Mouse (Mus musculus): ENCODE results near the gene Slc25a3. TPM values are rescaled to one million over a fixed set of nuclear protein-coding genes. Genes with fewer than 3 reads are reported as not detected.

Slc25a3 gene
- polyA plus RNA-seq, 1 experiment from 2014 or later, result 504 TPM

DNA sequence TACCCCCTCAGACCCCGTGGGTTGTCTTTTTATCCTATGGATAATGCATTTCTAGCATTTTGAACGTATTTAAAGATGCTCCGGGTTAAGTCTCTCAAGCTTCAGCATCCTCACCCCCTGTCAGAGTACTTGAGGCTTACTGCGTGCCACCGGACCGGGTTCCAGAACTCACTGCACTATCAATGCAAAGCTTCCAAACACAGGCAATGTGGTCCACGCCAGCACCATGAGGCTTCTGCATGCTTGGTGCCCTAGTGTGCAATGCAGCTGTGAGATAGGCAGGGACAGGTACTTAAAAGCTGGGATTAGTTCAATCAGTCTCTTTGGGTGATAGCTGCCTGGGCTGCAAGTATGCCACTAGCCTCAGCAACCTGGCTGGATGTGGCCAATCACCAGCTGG, 21.6 kb upstream of the Slc25a3 start:
- no peak overlapping the region for H3K27ac ChIP-seq (ENCODE audit: low read depth, low read length)
- DNase-seq (ENCODE audit: low spot score) (no peak), ATAC-seq (replicated peaks; ENCODE audit: low FRiP score) (no peak; the same call in 1 of the 2 replicates)
- H3K36me3 ChIP-seq (ENCODE audit: control insufficient read depth, insufficient read depth, low read length), result peaks cover 33% of the 10 kb centered on the region
- no peak overlapping the region for H3K4me3 ChIP-seq (ENCODE audit: low read depth, low read length)
- no peak overlapping the region for H3K9ac ChIP-seq (ENCODE audit: low read depth, low read length)
- no peaks in the 10 kb centered on the region for H3K9me3 ChIP-seq (ENCODE audit: control insufficient read depth, low read length)
- no peaks in the 10 kb centered on the region for H3K27me3 ChIP-seq (replicated peaks; ENCODE audit: control insufficient read depth, insufficient read depth, low read length)
- no peaks in the 10 kb centered on the region for H3K4me1 ChIP-seq (replicated peaks; ENCODE audit: control insufficient read depth, insufficient read depth, low read length)
- 96% methylated on average over 7 of the region's 7 CpGs for WGBS
- H3K4me2 ChIP-seq, result no peak overlapping the region

GRCm38 (mm10) chr10:91143313-91144230, 19.7 kb upstream of the Slc25a3 start:
- Histone ChIP-seq H3K9ac (ENCODE audit: low read depth, low read length) (no peak overlapping the region), H3K36me3 (ENCODE audit: control insufficient read depth, insufficient read depth, low read length) (peaks cover 18% of the 10 kb centered on the region), H3K4me2 (no peak overlapping the region), H3K4me1 (replicated peaks; ENCODE audit: control insufficient read depth, insufficient read depth, low read length) (no peaks in the 10 kb centered on the region; the same call in 1 of the 2 replicates), H3K9me3 (ENCODE audit: control insufficient read depth, low read length) (no peaks in the 10 kb centered on the region), H3K27me3 (replicated peaks; ENCODE audit: control insufficient read depth, insufficient read depth, low read length) (no peaks in the 10 kb centered on the region), H3K27ac (ENCODE audit: low read depth, low read length) (no peak overlapping the region), H3K4me3 (ENCODE audit: low read depth, low read length) (no peak overlapping the region)
- no peak for DNase-seq (ENCODE audit: low spot score)
- WGBS, result 58% methylated on average over 18 of the region's 18 CpGs
- peak; percentile 27; the same call in 1 of the 2 replicates for ATAC-seq (replicated peaks; ENCODE audit: low FRiP score)

- DNase-seq (ENCODE audit: low spot score) (no peak), ATAC-seq (replicated peaks; ENCODE audit: low FRiP score) (no peak)
- Histone ChIP-seq H3K4me1 (replicated peaks; ENCODE audit: control insufficient read depth, insufficient read depth, low read length) (no peaks in the 10 kb centered on the region; the same call in 1 of the 2 replicates), H3K36me3 (ENCODE audit: control insufficient read depth, insufficient read depth, low read length) (peaks cover 17% of the 10 kb centered on the region), H3K4me3 (ENCODE audit: low read depth, low read length) (no peak overlapping the region), H3K27ac (ENCODE audit: low read depth, low read length) (no peak overlapping the region), H3K27me3 (replicated peaks; ENCODE audit: control insufficient read depth, insufficient read depth, low read length) (no peaks in the 10 kb centered on the region), H3K9ac (ENCODE audit: low read depth, low read length) (no peak overlapping the region), H3K4me2 (no peak overlapping the region), H3K9me3 (ENCODE audit: control insufficient read depth, low read length) (no peaks in the 10 kb centered on the region)
- WGBS, result 66% methylated on average over 10 of the region's 10 CpGs
These were observed 18.9 kb upstream of the Slc25a3 start for GRCm38 (mm10) chr10:91142654-91143191.

DNA sequence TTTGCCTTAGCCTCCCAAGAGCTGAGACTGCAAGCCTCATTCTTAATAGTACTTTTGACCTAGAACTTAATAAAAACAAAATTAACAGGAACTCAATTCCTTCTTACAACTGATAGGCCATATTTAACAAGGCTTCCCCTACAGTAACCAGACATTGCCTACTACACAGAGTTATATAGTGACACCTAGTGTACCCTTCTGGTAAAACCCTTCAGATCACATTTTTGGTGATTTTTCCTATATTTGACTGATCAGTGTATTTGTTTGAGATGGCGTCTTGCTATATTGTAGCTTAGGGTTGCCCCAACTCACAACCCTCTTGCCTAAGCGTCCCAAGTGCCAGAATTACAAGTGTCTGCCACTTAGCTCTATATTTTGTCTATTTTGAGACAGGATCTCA, 17.7 kb upstream of the Slc25a3 start:
- no peak for DNase-seq (ENCODE audit: low spot score)
- no peak overlapping the region for H3K27ac ChIP-seq (ENCODE audit: low read depth, low read length)
- ATAC-seq (replicated peaks; ENCODE audit: low FRiP score), result no peak
- H3K9ac ChIP-seq (ENCODE audit: low read depth, low read length), result no peak overlapping the region
- no peaks in the 10 kb centered on the region; the same call in 1 of the 2 replicates for H3K4me1 ChIP-seq (replicated peaks; ENCODE audit: control insufficient read depth, insufficient read depth, low read length)
- no peaks in the 10 kb centered on the region for H3K27me3 ChIP-seq (replicated peaks; ENCODE audit: control insufficient read depth, insufficient read depth, low read length)
- H3K4me2 ChIP-seq, result no peak overlapping the region
- H3K9me3 ChIP-seq (ENCODE audit: control insufficient read depth, low read length), result no peaks in the 10 kb centered on the region
- WGBS, result 26% methylated on average over 2 of the region's 2 CpGs
- H3K4me3 ChIP-seq (ENCODE audit: low read depth, low read length), result no peak overlapping the region
- H3K36me3 ChIP-seq (ENCODE audit: control insufficient read depth, insufficient read depth, low read length), result peaks cover 12% of the 10 kb centered on the region

GRCm38 (mm10) chr10:91139148-91139766, 15.4 kb upstream of the Slc25a3 start:
- H3K4me1 ChIP-seq (replicated peaks; ENCODE audit: control insufficient read depth, insufficient read depth, low read length), result no peaks in the 10 kb centered on the region; the same call in 1 of the 2 replicates
- peak overlapping the region; percentile 8; the same call in 1 of the 2 replicates for H3K4me2 ChIP-seq
- H3K27ac ChIP-seq (ENCODE audit: low read depth, low read length), result no peak overlapping the region
- WGBS, result 69% methylated on average over 14 of the region's 14 CpGs
- no peaks in the 10 kb centered on the region for H3K9me3 ChIP-seq (ENCODE audit: control insufficient read depth, low read length)
- H3K4me3 ChIP-seq (ENCODE audit: low read depth, low read length), result no peak overlapping the region
- no peak overlapping the region for H3K9ac ChIP-seq (ENCODE audit: low read depth, low read length)
- H3K27me3 ChIP-seq (replicated peaks; ENCODE audit: control insufficient read depth, insufficient read depth, low read length), result no peaks in the 10 kb centered on the region
- no peak for ATAC-seq (replicated peaks; ENCODE audit: low FRiP score)
- DNase-seq (ENCODE audit: low spot score), result no peak
- no peaks in the 10 kb centered on the region for H3K36me3 ChIP-seq (ENCODE audit: control insufficient read depth, insufficient read depth, low read length)

- Histone ChIP-seq H3K9me3 (ENCODE audit: control insufficient read depth, low read length) (no peaks in the 10 kb centered on the region), H3K27ac (ENCODE audit: low read depth, low read length) (no peak overlapping the region), H3K27me3 (replicated peaks; ENCODE audit: control insufficient read depth, insufficient read depth, low read length) (no peaks in the 10 kb centered on the region), H3K4me2 (no peak overlapping the region; the same call in 1 of the 2 replicates), H3K36me3 (ENCODE audit: control insufficient read depth, insufficient read depth, low read length) (no peaks in the 10 kb centered on the region), H3K4me1 (replicated peaks; ENCODE audit: control insufficient read depth, insufficient read depth, low read length) (no peaks in the 10 kb centered on the region; the same call in 1 of the 2 replicates), H3K4me3 (ENCODE audit: low read depth, low read length) (no peak overlapping the region), H3K9ac (ENCODE audit: low read depth, low read length) (no peak overlapping the region)
- WGBS, result 42% methylated on average over 3 of the region's 3 CpGs
- DNase-seq (ENCODE audit: low spot score), result no peak
- ATAC-seq (replicated peaks; ENCODE audit: low FRiP score), result 0 out of 2 replicates have a peak, but pooled peaks have one; percentile 37
These were observed 14.5 kb upstream of the Slc25a3 start for GRCm38 (mm10) chr10:91138317-91138716.

DNA sequence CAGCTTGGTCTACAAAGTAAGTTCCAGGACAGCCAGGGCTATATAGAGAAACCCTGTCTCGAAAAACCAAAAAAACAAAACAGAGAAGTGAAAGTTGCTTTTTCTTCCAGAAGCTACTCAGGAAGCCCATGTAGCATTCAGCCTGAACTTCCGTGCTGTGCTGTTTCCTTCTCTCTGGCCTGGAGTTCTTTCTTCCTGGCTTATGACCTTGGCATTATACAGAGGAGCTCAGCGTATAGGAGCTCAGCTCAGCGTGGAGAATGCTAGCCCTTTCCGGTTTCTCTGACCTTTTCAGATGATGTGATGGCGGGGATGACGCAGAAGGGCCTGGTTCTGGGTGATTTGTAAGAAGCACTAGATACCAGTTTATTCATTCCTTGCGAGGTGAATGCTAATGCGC, 13.5 kb upstream of the Slc25a3 start:
- 72% methylated on average over 9 of the region's 9 CpGs for WGBS
- ATAC-seq (replicated peaks; ENCODE audit: low FRiP score), result no peak
- no peak overlapping the region for H3K27ac ChIP-seq (ENCODE audit: low read depth, low read length)

DNA sequence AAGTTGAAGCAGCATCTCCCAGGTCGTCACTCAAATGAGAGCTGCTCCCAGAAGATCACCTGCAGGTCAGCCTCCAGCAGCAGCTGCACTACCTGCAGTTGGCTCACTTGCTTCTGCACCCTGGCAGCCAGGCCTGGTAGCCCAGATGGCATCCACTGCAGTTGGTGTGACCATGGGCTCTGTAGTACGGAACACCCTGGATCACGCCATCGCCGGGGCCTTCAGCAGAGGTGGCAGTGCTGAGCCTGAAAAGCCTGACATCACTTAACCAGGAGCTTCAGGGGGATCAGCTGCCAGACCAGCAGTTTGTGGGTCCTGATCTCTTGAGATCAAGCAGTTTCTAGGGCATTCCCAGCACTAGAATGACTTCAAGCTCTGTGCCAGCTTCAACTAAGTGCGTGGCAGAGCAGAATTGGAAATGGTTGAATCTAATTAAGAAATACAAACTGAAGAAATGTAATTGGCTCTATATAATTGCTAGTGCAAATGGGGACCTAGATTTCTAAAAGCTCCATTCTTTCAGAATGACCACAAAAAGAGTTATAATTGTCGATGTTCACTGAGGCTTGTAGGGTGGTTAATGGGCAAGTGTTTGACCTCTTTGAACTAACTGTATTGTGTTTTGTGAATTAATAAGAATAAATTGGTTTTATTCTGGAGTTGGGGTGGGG, 11.6 kb upstream of the Slc25a3 start:
- Histone ChIP-seq H3K9ac (ENCODE audit: low read depth, low read length) (no peak overlapping the region), H3K9me3 (ENCODE audit: control insufficient read depth, low read length) (no peaks in the 10 kb centered on the region), H3K4me3 (ENCODE audit: low read depth, low read length) (no peak overlapping the region), H3K27me3 (replicated peaks; ENCODE audit: control insufficient read depth, insufficient read depth, low read length) (no peaks in the 10 kb centered on the region), H3K4me1 (replicated peaks; ENCODE audit: control insufficient read depth, insufficient read depth, low read length) (no peaks in the 10 kb centered on the region; the same call in 1 of the 2 replicates), H3K27ac (ENCODE audit: low read depth, low read length) (no peak overlapping the region), H3K4me2 (no peak overlapping the region), H3K36me3 (ENCODE audit: control insufficient read depth, insufficient read depth, low read length) (no peaks in the 10 kb centered on the region)
- DNase-seq (ENCODE audit: low spot score) (no peak), ATAC-seq (replicated peaks; ENCODE audit: low FRiP score) (no peak)
- WGBS, result 85% methylated on average over 7 of the region's 7 CpGs

More for the DNA sequence above, 13.5 kb upstream of the Slc25a3 start:
- Histone ChIP-seq H3K36me3 (ENCODE audit: control insufficient read depth, insufficient read depth, low read length) (no peaks in the 10 kb centered on the region), H3K9ac (ENCODE audit: low read depth, low read length) (no peak overlapping the region), H3K4me1 (replicated peaks; ENCODE audit: control insufficient read depth, insufficient read depth, low read length) (no peaks in the 10 kb centered on the region; the same call in 1 of the 2 replicates), H3K4me3 (ENCODE audit: low read depth, low read length) (no peak overlapping the region), H3K9me3 (ENCODE audit: control insufficient read depth, low read length) (no peaks in the 10 kb centered on the region), H3K4me2 (no peak overlapping the region), H3K27me3 (replicated peaks; ENCODE audit: control insufficient read depth, insufficient read depth, low read length) (no peaks in the 10 kb centered on the region)
- no peak for DNase-seq (ENCODE audit: low spot score)

Data from liver, embryonic 11.5 days (tissue).